Mouse (Mus musculus) lung, adult 2 months (tissue): ENCODE measurements at regions not wholly inside any gene's neighbourhood (a gene's known extent, or its start where the extent isn't known, plus 50 kb on each side); places are given as distances from the start of the nearest gene placed in this dataset.

ENCODE experiments used
- DNase-seq: peaks from one replicate; pipeline ENCODE4 v3.0.0; 2022
- H3K4me1 ChIP-seq: fragments of 200-500 bp; 2 replicates; pipeline ENCODE4 v1.6.1; 2011; ENCODE audit warnings: low read length; ENCODE audit not compliant: control insufficient read depth, insufficient read depth
- H3K4me3 ChIP-seq: fragments of 200-500 bp; replicated peaks from 2 replicates; pipeline ENCODE3; 2011; ENCODE audit warnings: low read depth, mild to moderate bottlenecking, control low read depth, low read length; ENCODE audit errors: extremely low read depth
- CTCF ChIP-seq: fragments of 200-500 bp; IDR thresholded peaks from 2 replicates; pipeline ENCODE4 v1.5.1; 2011; ENCODE audit warnings: mild to moderate bottlenecking, low read length, control low read depth; ENCODE audit not compliant: insufficient read depth
- POLR2A ChIP-seq: fragments of 200-500 bp; IDR thresholded peaks from 2 replicates; pipeline ENCODE4 v1.6.1; 2011; ENCODE audit warnings: low read depth, mild to moderate bottlenecking, control low read depth, low read length, borderline replicate concordance; ENCODE audit errors: extremely low read depth
- WGBS: fragments of 180-500 bp; shearing (Covaris S2); methylation state at CpG from one replicate; pipeline ENCODE4 v1.1.7; 2018; 5-methylcytosine and 5-hydroxymethylcytosine counted together

GRCm38 (mm10) chr17:83115146-83115545 lies 99.9 kb upstream of the Pkdcc start:
- Histone ChIP-seq H3K4me3 (no peak overlapping the region), H3K4me1 (no peaks in the 10 kb centered on the region)
- DNase-seq = no peak
- 53% methylated on average over 4 of the region's 4 CpGs for WGBS
- no peak for TF ChIP-seq CTCF
- TF ChIP-seq POLR2A = no peak

- DNase-seq = no peak
- 50% methylated on average over 6 of the region's 6 CpGs for WGBS
- Histone ChIP-seq H3K4me1 (no peaks in the 10 kb centered on the region), H3K4me3 (no peak overlapping the region)
- TF ChIP-seq POLR2A = no peak
- no peak for TF ChIP-seq CTCF
These were observed 99.1 kb upstream of the Pkdcc start for GRCm38 (mm10) chr17:83115832-83116480.

GRCm38 (mm10) chr17:83120665-83121232 lies 94.3 kb upstream of the Pkdcc start:
- TF ChIP-seq CTCF (no peak), POLR2A (no peak)
- 58% methylated on average over 16 of the region's 16 CpGs for WGBS
- Histone ChIP-seq H3K4me1 (0 out of 2 replicates have a peak, but pooled peaks cover 5% of the 10 kb centered on the region), H3K4me3 (no peak overlapping the region)
- no peak for DNase-seq

- WGBS = 9% methylated on average over 20 of the region's 20 CpGs
- Histone ChIP-seq H3K4me1 (0 out of 2 replicates have a peak, but pooled peaks cover 5% of the 10 kb centered on the region), H3K4me3 (peak overlapping the region; percentile 60)
- peak; percentile 20 for DNase-seq
- TF ChIP-seq POLR2A (no peak), CTCF (no peak)
These were observed 92.4 kb upstream of the Pkdcc start for GRCm38 (mm10) chr17:83122525-83123280.

GRCm38 (mm10) chr17:83125057-83125456 lies 90.0 kb upstream of the Pkdcc start:
- DNase-seq = no peak
- TF ChIP-seq POLR2A = no peak
- no peak for TF ChIP-seq CTCF
- 0 out of 2 replicates have a peak, but pooled peaks cover 5% of the 10 kb centered on the region for H3K4me1 ChIP-seq

GRCm38 (mm10) chr17:83127842-83128241 lies 87.2 kb upstream of the Pkdcc start:
- Histone ChIP-seq H3K4me1 (0 out of 2 replicates have a peak, but pooled peaks cover 2% of the 10 kb centered on the region), H3K4me3 (no peak overlapping the region)
- TF ChIP-seq CTCF = no peak
- TF ChIP-seq POLR2A = no peak
- DNase-seq = no peak
- 83% methylated on average over 6 of the region's 6 CpGs for WGBS

More at GRCm38 (mm10) chr17:83125057-83125456, 90.0 kb upstream of the Pkdcc start:
- no peak overlapping the region for H3K4me3 ChIP-seq

GRCm38 (mm10) chr17:83128843-83129544 lies 86.1 kb upstream of the Pkdcc start:
- WGBS = 72% methylated on average over 14 of the region's 14 CpGs
- Histone ChIP-seq H3K4me1 (no peaks in the 10 kb centered on the region), H3K4me3 (no peak overlapping the region)
- DNase-seq = no peak
- TF ChIP-seq POLR2A (no peak), CTCF (no peak)

- TF ChIP-seq POLR2A = no peak
- no peak for TF ChIP-seq CTCF
- Histone ChIP-seq H3K4me1 (no peaks in the 10 kb centered on the region), H3K4me3 (no peak overlapping the region)
- WGBS = 89% methylated on average over 7 of the region's 7 CpGs
- no peak for DNase-seq
These were observed 85.4 kb upstream of the Pkdcc start for GRCm38 (mm10) chr17:83129658-83130057.

- DNase-seq = no peak
- TF ChIP-seq POLR2A (no peak), CTCF (no peak)
- Histone ChIP-seq H3K4me1 (no peaks in the 10 kb centered on the region), H3K4me3 (no peak overlapping the region)
- WGBS = 55% methylated on average over 9 of the region's 9 CpGs
These were observed 81.9 kb upstream of the Pkdcc start for GRCm38 (mm10) chr17:83133201-83133600.
